Mouse (Mus musculus) liver, embryonic 14.5 days (tissue): ENCODE results near the gene Syt11. TPM values are rescaled to one million over a fixed set of nuclear protein-coding genes. Genes with fewer than 3 reads are reported as not detected.
"Not testable (repeated sequence)": the region's sequence is repeated elsewhere in the genome, so short reads cannot be mapped to it uniquely, and the experiment has no call there.

Experiments
- ATAC-seq: fragments of 200-750 bp; cut with Nextera tagmentation; 2 replicates; pipeline ENCODE4 v1.8.0; 2017; ENCODE audit warnings: moderate number of reproducible peaks, mild to moderate bottlenecking, moderate library complexity; ENCODE audit not compliant: insufficient read depth
- DNase-seq, 3 experiments: peaks; one replicate each; pipeline ENCODE4 v3.0.0-alpha.2; 2012 to 2013; ENCODE audit warnings: low read depth in 3 of 3, low spot score in 3 of 3
- H3K27ac ChIP-seq: fragments of 300-500 bp; sonication (generic); 2 replicates; pipeline ENCODE4 v1.5.1; 2014; ENCODE audit warnings: moderate library complexity, mild to moderate bottlenecking, control low read depth, inconsistent platforms
- H3K27me3 ChIP-seq: fragments of 300-500 bp; sonication (generic); 2 replicates; pipeline ENCODE4 v1.6.1; 2014; ENCODE audit warnings: mild to moderate bottlenecking, low read length, moderate library complexity; ENCODE audit not compliant: control insufficient read depth, insufficient read depth
- H3K36me3 ChIP-seq: fragments of 300-500 bp; sonication (generic); replicated peaks from 2 replicates; pipeline ENCODE4 v1.6.1; 2014; ENCODE audit warnings: low read depth; ENCODE audit not compliant: control insufficient read depth, insufficient read depth
- H3K4me1 ChIP-seq, 2 experiments: fragments of 200-500 bp in 1 of 2; fragments of 300-500 bp in 1 of 2; sonication (generic) in 1 of 2; replicated peaks; 2 replicates each; pipeline ENCODE4 v1.6.1; 2012 to 2014; ENCODE audit warnings: antibody characterized with exemption in 1 of 2, inconsistent platforms in 1 of 2, low read length in 1 of 2; ENCODE audit not compliant: control insufficient read depth in 2 of 2, insufficient read depth in 2 of 2
- H3K4me2 ChIP-seq: fragments of 300-500 bp; sonication (generic); 2 replicates; pipeline ENCODE4 v1.6.1; 2014; ENCODE audit warnings: low read depth, mild to moderate bottlenecking, control low read depth, moderate library complexity
- H3K4me3 ChIP-seq, 2 experiments: fragments of 200-500 bp in 1 of 2; fragments of 300-500 bp in 1 of 2; sonication (generic) in 1 of 2; 2 replicates each; pipeline ENCODE4 v1.5.1; 2012 to 2014; ENCODE audit warnings: low read depth in 2 of 2, low read length in 2 of 2, mild to moderate bottlenecking in 2 of 2, control low read depth in 1 of 2, inconsistent platforms in 1 of 2, moderate library complexity in 1 of 2; ENCODE audit not compliant: insufficient read depth in 1 of 2
- H3K9ac ChIP-seq: fragments of 300-500 bp; sonication (generic); replicated peaks from 2 replicates; pipeline ENCODE4 v1.6.1; 2014; ENCODE audit warnings: mild to moderate bottlenecking, control low read depth, moderate library complexity
- H3K9me3 ChIP-seq: fragments of 300-500 bp; sonication (generic); 2 replicates; pipeline ENCODE4 v1.6.1; 2016; ENCODE audit warnings: low read length, mixed read lengths; ENCODE audit not compliant: control insufficient read depth
- CTCF ChIP-seq: IDR thresholded peaks from 2 replicates; pipeline ENCODE4 v1.5.1; 2016; ENCODE audit warnings: antibody characterized with exemption, low read depth, control low read depth
- EP300 ChIP-seq: IDR thresholded peaks from 2 replicates; pipeline ENCODE4 v1.6.1; 2016; ENCODE audit warnings: antibody characterized with exemption, low read depth
- WGBS: fragments of 180-500 bp; shearing (Covaris S2); extraction: QIAGEN DNeasy Blood & Tissue Kit; methylation state at CpG from one replicate; pipeline ENCODE4 v1.1.7; 2014; ENCODE audit not compliant: insufficient replicate concordance; 5-methylcytosine and 5-hydroxymethylcytosine counted together
- polyA plus RNA-seq, 2 experiments: library from polyadenylated mRNA; depleted of rRNA in 1 of 2; stranded (reverse) in 1 of 2; unstranded in 1 of 2; fragments of >200 nt; fragmentation: Nextera tagmentation in 1 of 2; extraction: Ambion mirVana in 1 of 2; gene quantifications; 2 replicates each; pipeline versions ENCODE4 v1.2.1 to v1.2.3; 2012 to 2014

Syt11 gene
- polyA plus RNA-seq (2012; rRNA removed): 0.35 and 0.55 TPM in 2 replicates
- polyA plus RNA-seq (2014; fragmentation: Nextera tagmentation; extraction: Ambion mirVana): 0.47 and 0.57 TPM in 2 replicates

GRCm38 (mm10) chr3:88774939-88775841 is at the start of gene Syt11:
Gene Syt11 (minus strand): TSS chr3:88775164.
- WGBS: 2% methylated on average over 32 of the region's 51 CpGs
- not testable (repeated sequence) for H3K9me3 ChIP-seq, H3K27me3 ChIP-seq, H3K36me3 ChIP-seq, DNase-seq, H3K27ac ChIP-seq, H3K4me1 ChIP-seq
- H3K9ac ChIP-seq: peak within 1 kb of the TSS; percentile 51
- peak within 1 kb of the TSS; percentile 60 for H3K4me2 ChIP-seq
- H3K4me3 ChIP-seq: peak within 1 kb of the TSS; percentile 54 to 77
- peak; percentile 81 for ATAC-seq

- Histone ChIP-seq H3K9ac (no peak overlapping the region), H3K4me2 (no peak overlapping the region), H3K27ac (no peak overlapping the region), H3K27me3 (no peaks in the 10 kb centered on the region), H3K4me3 (no peak overlapping the region), H3K36me3 (0 out of 2 replicates have a peak, but pooled peaks cover 3% of the 10 kb centered on the region), H3K4me1 (no peaks in the 10 kb centered on the region), H3K9me3 (no peaks in the 10 kb centered on the region)
- DNase-seq: no peak
- WGBS: 76% methylated on average over 5 of the region's 5 CpGs
- no peak for ATAC-seq
- TF ChIP-seq EP300 (no peak), CTCF (no peak)
These were observed 29.1 kb upstream of the Syt11 start for GRCm38 (mm10) chr3:88803910-88804540.

GRCm38 (mm10) chr3:88797507-88797906 is 22.5 kb upstream of the Syt11 start:
- DNase-seq, ATAC-seq, H3K9me3 ChIP-seq, H3K27me3 ChIP-seq, H3K36me3 ChIP-seq, H3K27ac ChIP-seq, H3K4me2 ChIP-seq, H3K9ac ChIP-seq, H3K4me3 ChIP-seq, H3K4me1 ChIP-seq: not testable (repeated sequence)
- WGBS: 74% methylated on average over 6 of the region's 6 CpGs
- 0 out of 2 replicates have a peak, but pooled peaks have one; percentile 4 for TF ChIP-seq CTCF

GRCm38 (mm10) chr3:88788033-88788432 is 13.1 kb upstream of the Syt11 start:
- ATAC-seq, H3K9ac ChIP-seq, H3K27me3 ChIP-seq, DNase-seq, H3K36me3 ChIP-seq, H3K27ac ChIP-seq, H3K4me2 ChIP-seq, H3K4me3 ChIP-seq, H3K4me1 ChIP-seq, H3K9me3 ChIP-seq: not testable (repeated sequence)
- no CpG with 5 or more reads among the region's 4 CpGs for WGBS

DNA sequence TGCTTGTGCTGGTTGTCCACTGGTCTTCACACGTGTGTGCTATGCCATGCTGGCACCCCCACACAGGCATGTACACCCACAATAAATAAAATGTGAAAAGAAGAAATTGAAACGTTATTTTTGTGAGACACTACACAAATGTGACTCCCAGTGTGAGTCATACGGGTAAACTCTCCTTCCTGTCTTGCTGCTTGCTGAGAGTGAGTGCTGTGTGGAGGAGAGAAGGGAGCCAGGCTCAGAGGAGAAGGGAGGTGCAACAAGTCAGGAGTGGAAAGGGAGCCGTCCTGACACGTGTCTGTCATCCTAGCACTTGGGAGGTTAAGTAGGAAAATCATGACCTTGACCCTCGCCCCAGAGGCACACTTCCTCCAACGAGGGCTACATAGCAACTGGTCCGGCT is 11.8 kb upstream of the Syt11 start:
- WGBS: no CpG with 5 or more reads among the region's 8 CpGs
- not testable (repeated sequence) for H3K4me1 ChIP-seq, H3K27me3 ChIP-seq, H3K27ac ChIP-seq, ATAC-seq, H3K4me3 ChIP-seq, H3K4me2 ChIP-seq, H3K9me3 ChIP-seq, DNase-seq, H3K9ac ChIP-seq, H3K36me3 ChIP-seq

- not testable (repeated sequence) for H3K9ac ChIP-seq, ATAC-seq, H3K9me3 ChIP-seq, H3K4me2 ChIP-seq, H3K36me3 ChIP-seq, DNase-seq, H3K27me3 ChIP-seq, H3K4me1 ChIP-seq, H3K27ac ChIP-seq, H3K4me3 ChIP-seq
- 81% methylated on average over 1 of the region's 4 CpGs for WGBS
These were observed 11.4 kb upstream of the Syt11 start for GRCm38 (mm10) chr3:88786323-88786722.
